Mouse (Mus musculus): ENCODE measurements around the gene Gm27021.

Gm27021 gene

DNA sequence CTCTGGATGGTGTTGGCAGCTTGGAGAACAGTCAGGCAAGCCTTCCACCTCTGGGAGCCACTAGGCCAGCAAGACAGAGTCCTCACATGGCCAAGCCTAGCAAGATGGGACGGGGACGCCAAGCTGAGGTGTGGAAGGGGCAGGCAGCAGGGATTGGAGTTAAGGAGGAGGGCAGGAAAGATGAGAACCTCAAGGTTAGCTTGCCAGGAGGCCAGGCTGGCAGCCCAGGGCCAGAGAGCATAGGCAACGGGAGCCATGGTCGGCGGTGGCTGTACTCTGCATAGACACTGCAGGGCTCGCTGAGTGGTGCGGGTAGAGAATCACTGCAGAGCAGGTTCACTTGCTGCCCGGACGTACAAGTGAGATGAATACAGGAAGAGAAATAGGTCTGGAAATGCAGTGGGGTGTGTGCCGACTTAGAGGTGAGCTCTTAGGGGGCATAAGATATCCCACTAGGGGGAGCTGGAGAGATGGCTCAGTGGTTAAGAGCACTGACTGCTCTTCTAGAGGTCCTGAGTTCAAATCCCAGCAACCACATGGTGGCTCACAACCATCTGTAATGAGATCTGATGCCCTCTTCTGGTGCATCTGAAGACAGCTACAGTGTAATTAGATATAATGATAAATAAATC, 25.7 kb downstream of the Gm27021 start:
- DNase-seq (ENCODE audit: low read depth, low spot score), result peak; percentile 60

DNA sequence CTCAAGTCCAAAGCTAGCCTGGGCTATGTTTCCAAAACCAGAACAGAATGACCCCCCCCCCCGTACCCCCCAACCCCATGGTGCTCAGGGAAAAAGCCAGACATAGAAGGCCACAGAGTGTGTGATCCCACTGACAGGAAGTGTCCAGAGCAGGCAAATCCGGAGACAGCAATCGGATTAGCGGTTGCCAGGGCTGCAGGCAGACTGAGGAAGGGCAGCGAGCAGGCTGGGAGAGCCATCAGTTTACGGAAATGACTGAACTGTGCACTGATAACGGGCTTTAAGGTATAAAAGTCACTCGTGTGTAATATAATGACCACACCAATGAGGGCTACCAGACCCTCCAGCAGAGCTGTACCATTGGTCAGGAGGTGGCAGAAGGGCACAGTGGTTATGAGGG, 26.6 kb downstream of the Gm27021 start:
- no peak for DNase-seq (ENCODE audit: low read depth, low spot score)

DNA sequence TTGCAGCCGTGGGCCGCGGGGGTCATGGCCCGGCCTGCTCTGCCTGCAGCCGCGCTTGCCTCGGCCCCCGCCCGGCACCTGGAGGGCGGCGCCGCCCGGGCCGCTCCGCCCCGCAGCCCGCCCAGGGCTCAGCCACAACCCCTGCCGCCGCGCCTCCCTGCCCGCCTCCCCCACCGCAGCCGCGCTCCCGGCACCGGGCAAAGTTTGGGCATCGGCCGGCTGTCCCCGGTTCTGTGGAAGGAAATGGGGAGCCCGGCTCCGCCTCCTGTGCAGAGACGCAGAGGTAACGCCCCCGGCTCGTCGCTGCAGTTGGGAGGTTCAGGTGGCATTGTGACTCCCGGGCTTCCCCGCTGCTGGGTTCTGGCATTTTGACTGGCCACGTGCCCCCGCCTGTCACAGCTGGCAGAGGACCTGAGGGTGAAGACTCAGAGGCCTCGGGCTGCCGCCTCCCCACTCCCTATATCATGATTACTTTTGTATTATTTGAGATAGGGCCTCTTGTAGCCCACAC, 33.5 kb downstream of the Gm27021 start:
- DNase-seq (ENCODE audit: low read depth, low spot score), result peak; percentile 28

DNA sequence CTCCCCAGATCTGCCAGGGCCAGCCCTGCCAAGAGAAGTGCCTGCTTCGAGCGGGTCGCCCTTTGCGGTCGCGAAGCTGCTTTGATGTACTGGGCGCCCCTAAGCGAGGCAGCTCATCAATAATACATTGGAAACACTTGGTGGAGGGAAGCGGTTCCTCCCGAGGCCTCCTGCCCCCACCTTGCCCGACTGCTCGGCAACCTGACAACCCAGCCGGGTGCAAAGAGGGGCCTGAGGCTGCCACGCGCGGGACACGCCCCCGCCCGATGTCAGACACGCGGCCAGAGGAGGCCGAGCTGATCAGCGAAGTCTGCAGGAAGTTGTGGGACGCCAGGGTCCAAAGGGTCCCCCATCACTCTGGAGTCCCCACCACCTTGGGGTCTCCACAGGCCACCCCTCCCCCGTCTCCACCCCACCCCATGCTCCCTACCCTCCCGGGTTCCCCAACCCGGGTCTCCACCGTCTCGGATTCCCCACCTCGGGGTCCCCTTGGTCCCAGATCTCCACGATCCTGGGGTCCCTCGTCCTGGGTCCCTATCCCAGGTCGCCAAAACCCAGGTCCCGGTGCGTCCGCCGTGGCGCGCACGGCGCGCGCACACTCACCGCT, 34.1 kb downstream of the Gm27021 start:
- peak; percentile 50 for DNase-seq (ENCODE audit: low read depth, low spot score)

DNA sequence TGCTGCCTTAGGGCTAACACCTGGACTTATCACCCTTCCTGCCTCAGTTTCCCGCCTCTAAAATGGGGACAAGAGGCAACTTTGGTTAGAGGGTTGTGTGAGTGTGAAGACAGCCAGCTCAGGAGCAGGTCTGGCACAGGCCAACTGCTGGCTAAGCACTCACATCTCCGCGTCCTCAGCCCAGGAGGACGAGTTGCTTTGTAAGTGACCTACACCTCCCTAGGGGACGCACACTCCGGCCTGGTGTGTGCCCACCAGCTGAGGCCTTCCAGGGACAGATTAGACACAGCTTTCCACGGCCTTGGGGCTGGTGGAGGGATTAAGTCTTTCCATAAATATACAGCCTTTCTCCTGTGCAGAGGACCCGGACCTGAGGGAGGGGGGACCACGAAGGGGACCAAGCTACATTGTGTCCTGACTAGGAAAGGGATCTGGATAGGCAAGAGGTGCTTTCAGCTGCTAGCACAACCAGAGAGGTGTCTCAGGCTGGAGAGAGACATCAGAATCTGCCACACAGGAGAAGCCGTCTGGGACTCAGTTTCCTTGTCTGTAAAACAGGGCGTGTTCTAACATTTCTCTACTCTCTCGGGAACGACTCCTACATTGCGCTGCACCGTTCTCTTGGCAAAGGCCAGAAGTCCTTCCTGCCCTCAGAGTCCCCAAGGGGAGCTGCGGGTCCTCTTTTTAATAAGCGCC, 34.8 kb downstream of the Gm27021 start:
- DNase-seq (ENCODE audit: low read depth, low spot score), result no peak

DNA sequence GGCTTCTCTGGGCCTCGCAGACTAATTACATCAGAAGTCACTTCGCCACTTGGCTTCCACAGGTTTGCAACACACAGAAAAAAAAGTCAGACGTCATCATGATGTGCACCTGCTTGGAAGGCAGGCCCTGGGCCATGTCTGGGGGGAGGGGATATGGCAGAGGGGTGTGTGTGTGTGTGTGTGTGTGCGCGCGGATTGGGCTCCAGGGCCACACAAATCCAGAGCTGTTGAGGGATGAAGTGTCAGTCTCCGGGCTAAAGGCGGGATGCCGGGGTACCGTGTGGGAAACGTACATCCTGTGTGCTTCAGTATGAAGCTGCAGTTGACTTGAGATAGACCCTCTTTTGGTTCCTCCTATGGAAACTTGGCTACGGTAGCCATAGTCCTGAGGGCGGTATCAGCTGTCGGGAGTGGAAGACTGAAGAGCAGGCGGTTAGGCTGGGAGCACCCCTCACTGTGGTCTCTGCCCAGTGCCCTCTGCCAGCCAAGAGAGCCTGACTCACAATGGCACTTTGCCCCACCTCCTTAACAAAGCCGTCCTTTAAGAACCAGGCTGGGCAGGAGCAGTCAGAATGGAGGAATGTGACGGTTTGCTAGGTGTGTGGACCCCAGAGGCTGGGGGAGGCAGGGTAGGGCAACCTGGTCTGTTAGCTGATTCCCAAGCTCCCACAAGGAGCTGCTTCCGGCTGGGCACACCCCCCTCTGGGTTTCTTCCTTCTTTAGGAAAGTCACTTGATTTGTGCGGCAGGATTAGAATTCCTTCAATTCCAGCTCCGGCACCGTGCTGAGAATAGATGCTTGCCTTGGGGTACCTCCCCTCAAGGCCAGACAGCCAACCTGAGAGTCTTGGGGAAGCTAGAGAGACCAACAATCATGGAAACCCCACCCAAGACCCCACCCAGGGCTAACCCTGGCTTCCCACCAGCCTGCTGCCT, 36.2 kb downstream of the Gm27021 start:
- peak; percentile 83 for DNase-seq (ENCODE audit: low read depth, low spot score)

DNA sequence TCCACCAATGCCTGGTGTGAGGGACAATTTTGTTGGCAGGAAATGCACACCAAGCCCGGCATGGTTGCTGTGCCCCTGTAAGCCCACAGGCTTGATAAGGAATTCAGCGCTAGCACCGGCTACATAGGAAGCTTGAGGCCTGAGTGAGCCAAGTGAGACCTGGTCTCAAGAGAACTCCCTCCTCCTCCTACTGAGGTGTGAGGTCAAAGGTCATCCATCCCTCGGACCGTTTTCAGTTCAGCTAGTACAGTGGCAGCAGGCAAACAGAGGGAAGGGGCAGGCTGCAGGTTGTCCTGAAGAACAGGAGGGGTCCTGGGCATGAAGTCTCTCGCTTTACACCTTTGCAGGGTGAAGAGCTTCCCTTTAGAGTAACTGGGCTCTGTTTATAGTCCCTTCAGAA, 37.0 kb downstream of the Gm27021 start:
- no peak for DNase-seq (ENCODE audit: low read depth, low spot score)

DNA sequence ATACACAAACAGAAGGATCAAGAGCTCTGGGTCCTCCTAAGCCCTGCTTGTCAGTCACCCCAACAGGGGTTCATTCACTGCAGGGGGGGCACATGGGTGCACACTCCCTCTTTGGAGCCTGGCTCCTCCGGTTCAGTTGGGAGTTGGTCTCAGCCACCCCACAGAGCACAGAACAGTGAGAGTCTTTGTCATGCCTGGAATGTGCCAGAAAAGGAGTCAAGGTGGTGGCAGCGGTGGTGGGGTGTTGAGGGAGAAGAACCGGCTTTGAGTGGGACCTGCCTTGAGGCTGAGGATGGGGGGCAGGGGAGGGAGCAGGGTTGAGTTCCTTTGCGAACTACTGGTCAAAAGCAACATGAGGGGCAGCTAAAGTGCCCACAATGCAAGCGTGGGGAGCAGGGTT, 37.8 kb downstream of the Gm27021 start:
- DNase-seq (ENCODE audit: low read depth, low spot score), result peak; percentile 54

DNA sequence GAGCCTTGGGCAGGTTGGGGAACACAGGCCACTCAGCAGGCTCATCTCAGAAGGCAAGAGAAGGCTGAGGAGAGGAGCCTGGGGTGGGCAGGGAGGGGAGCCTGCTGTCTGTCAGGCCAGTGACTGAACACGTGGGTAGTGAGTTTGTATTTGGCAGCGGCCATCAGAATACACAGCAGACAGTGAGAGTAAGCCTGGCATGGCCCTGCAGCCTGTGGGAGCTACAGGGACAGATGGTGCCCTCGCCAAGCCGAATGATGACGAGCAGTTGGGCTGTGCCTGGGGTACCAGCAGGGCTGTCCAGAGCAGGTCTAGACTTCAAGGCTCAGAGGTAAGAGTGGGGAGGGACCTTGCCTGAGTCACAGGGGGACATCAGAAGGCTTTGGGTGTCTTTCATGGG, 40.6 kb downstream of the Gm27021 start:
- no peak for DNase-seq (ENCODE audit: low read depth, low spot score)

DNA sequence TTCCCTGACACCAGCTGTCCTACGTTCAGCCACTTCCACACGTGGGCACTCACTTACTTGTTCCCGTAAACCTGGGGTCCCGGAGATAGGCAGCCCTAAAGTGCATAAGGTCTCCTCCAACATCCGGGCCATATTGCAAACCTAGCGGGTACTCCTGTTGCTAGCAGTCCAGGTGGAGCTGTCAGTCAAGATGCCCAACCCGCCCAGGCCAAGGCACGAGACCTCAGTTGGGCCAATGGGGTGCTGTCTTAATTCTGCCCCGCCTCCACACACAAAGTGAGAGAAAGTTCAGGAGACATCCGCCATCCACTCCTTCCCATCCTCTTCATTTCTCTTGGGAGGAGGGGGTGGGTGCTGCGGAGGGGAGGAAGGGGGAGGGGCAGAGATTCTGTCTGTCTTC, 41.4 kb downstream of the Gm27021 start:
- peak; percentile 95 for DNase-seq (ENCODE audit: low read depth, low spot score)

DNA sequence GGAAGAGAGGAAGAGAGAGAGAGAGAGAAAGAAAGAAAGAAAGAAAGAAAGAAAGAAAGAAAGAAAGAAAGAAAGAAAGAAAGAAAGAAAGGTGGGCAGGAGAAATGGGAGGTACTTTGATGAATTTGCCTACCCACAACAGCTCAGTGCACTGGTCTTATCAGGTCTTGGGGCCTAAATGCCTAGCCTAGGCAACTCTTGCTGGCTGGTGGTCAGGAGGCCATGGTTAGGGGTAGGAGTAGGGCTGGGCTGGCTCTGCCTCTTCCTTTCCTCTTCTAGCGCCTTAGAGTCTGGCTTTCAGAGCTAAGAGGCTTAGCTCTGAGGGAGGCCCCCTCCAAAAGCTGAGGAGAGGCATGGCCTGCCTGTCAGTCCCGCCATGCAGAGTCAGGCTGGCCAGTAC, 44.3 kb downstream of the Gm27021 start:
- no peak for DNase-seq (ENCODE audit: low read depth, low spot score)

DNA sequence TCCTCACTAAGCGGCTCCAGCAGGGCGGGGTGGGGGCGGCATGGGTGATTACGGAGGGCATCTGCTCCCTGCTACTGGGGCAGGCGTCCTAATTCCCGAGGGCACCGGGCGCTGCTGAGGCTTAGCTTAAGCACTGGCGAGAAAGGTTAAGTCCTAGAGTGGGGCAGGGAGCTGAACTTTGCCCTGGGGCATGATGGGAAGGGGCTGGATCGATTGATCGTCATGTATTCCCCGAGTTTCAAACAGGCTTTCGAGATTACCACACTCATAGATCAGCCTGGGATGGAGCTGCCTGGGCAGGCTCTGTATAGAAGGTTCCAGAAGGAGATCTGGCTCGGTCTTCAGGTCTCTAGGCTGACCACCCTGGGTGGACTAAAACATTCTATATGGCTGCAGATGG, 45.7 kb downstream of the Gm27021 start:
- DNase-seq (ENCODE audit: low read depth, low spot score), result peak; percentile 41

DNA sequence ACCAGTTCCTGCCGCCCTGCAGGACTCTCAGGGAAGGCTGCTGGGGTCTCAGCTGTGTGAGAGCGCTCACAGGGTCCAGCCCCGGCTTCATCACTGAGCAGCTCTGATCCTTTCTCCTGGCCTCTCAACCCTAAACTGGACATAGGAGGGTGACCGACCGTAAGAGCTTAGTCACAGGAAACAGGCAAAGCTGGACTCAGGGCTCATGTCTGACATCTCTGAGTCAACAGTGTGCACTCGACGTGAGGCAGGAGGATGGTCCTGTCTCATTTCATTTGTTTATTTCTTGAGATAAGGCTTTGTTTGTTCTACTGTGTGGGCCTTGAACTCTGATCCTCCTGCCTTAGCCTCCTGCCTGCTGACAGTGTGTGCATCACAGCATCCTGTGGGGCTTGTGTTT, 47.4 kb downstream of the Gm27021 start:
- DNase-seq (ENCODE audit: low read depth, low spot score), result no peak

DNA sequence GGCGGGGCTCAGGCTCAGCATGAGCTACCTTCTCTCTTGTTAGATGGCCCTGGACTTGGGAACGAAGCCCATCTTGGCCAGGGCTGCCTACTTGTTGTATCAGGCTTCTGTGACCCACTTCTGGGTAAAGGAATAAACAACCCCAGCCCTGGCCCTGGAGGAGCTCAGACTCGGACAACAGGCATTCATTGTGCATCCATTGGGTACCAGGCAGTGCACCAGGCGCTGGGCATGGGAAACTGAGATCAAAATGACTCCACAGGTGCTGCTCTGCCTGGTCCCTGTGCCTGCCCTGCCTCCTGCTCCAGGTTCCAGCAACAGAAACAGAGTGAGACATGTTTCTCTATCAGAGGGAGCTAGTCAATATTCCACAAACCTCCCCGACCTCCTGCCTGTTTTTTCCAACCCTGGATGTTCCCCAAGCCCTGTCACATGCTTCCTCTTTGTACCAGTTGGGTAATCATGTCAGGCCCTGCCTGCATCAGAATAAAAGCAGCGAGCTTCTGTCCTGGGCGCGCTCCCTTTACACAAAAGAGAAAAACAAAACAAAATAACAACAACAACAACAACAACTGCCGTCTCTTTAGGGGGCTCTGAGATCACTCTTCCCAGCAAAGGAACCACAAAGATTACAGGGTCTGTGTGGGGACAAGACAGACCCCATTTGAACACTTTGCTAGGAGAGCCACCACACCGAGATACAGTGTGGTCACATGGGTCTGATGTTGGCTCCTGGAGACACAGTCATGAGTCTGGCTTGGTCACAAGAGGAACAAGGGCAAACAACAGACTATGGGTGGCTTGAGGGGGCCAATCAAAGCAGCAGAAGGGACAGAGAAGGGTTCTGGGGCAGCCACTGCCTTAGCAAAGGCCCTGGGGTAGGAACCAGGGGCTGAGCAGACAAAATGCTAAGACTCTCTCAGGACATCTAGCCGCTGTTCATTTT, 48.4 kb downstream of the Gm27021 start:
- DNase-seq (ENCODE audit: low read depth, low spot score), result no peak

DNA sequence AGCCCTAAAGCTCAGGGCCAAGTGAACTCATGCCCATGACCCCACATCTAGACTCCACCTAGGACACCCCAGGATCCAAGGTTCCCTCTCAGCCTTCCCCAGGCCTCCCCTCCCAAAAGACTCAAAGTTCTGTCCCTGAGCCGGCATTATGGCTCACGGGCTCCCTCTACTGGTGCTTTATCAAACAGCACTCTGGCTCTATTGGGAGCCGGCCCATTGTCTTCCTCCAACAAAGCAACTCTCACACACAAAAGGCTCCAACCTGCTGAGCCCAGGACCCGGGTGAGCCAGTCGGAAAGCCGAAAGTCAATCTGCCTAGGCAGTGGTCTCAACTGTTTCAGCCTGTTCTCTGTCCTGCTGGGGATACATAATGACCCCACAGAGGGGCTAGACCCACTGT, 49.8 kb downstream of the Gm27021 start:
- DNase-seq (ENCODE audit: low read depth, low spot score), result peak; percentile 94

DNA sequence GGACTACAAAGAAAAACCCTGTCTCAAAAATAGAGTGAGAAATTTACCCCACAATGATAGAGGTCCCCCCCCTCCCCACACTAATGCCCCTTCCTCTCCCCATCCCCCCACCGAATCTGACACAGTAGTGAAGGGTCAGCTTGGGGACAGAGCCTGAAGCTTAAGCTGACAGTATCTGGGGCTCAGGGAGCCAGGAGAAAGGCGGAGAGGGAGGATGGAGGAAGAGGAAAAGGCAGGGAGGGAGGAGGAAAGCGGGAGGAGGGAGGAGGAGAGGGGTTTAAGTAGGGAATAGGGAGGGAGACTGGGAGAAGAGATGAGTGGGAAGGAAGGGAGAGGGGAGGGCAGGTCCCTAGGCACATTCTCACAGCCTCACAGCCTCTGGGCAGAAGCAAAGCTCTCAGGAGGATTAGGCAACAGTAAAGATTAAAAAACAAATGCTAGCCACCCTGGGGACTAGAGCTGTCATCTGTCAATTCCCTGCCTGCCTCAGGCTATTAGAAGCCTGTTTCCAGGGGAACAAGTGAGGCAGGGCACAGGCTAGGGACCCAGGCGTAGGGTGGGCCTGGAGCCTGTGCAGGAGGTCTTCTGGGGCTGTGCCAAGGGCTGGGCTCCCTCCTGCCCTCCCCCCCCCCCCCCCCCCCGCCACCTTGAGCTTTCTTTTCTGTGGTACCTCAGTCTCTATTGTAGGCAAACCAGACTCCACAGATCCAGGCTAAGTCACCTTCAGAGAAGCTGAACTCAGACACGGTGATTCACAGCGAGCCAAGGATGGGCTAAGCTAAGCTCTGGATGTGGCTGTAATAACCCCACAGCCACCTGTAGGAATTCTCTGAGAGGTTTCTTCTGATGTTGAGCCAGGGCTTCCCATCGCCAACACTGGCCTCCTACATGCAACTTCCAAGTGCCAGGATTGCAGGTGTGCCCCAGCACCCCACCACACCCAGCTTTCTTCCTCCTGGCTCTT, 50.9 kb downstream of the Gm27021 start:
- no peak for DNase-seq (ENCODE audit: low read depth, low spot score)

DNA sequence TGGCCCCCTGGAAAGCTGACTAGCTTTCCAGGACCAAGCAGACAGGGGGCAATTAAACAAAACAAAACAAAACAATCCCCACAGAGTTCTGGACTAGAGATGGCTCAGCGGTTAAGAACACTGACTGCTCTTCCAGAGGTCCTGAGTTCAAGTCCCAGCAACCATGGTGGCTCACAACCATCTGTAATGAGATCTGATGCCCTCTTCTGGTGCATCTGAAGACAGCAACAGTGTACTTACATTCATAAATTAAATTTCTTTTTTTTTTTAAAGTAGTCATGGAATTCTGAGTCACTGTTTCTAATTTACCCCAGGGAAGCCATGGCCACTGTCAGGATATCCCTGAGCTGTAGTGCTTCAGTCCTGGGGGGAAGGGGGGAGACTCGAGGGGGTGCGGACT, 53.4 kb downstream of the Gm27021 start:
- no peak for DNase-seq (ENCODE audit: low read depth, low spot score)

DNA sequence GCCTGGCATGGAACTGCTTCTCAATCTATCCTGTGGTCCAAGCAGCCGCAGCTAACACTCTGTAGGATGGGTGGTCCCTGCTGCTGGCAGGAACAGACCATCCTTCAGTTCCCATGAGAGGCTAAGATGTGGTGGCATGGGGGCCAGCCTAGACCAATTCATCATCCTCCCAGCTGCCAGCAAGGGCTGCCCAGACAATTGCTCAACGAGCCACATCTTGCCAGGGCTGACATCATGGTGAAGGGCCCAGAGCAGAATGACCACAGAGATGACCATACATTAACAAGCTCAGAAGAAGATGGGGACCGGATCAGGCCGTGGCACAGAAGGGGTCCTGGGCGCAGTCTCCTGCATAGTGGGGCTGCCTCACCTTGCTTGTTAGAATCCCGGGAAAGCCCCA, 57.1 kb downstream of the Gm27021 start:
- no peak for DNase-seq (ENCODE audit: low read depth, low spot score)

DNA sequence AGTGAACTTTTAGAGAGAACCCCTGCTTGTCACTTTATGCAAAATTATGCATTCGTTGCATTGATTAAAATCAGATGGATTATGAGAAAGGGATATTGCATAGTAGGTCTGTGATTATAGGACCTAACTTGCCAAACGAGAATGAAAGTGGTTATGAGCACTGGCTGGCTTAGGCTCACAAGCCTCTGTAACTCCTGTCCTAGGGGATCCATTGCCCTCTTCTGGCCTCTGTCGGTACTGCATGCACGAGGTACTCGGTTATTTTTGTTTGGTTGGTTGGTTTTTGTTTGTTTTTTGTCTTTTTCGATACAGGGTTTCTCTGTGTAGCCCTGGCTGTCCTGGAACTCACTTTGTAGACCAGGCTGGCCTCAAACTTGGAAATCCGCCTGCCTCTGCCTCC, 60.0 kb downstream of the Gm27021 start:
- DNase-seq (ENCODE audit: low read depth, low spot score), result peak; percentile 82

DNA sequence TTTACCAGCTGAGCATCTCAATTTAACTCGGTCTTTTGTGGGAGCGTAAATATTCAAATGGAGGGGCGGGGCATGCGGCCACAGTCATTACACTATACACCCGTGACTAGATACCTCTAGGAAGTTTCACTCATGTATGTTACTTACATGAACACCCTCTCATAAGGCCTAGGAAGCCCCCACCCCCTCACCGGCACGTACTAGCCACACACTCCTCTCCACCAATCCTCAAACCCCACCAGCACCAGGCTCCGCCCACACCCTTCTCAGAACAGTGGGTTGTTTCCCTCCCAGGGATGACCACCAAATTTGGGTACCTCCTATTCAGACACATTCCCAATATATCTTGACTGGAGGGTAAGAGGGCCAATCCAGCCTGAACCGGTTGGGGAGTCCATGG, 60.4 kb downstream of the Gm27021 start:
- DNase-seq (ENCODE audit: low read depth, low spot score), result peak; percentile 41

All from ZHBTc4 (cell line).